Mouse (Mus musculus): ENCODE results near the gene Ndst2. TPM values are rescaled to one million over a fixed set of nuclear protein-coding genes. Genes with fewer than 3 reads are reported as not detected.
A peak's percentile ranks its signal among the peaks of the same experiment; 100 is the strongest.

Gene Ndst2
- total RNA-seq, 2 experiments from 2014 or later, result 16.4 to 16.8 TPM

- no peak for DNase-seq (ENCODE audit: low spot score in 2 of 2)
These were observed 32.1 kb downstream of the Ndst2 start for GRCm38 (mm10) chr14:20702096-20702740.

GRCm38 (mm10) chr14:20701554-20701953 lies 32.8 kb downstream of the Ndst2 start:
- DNase-seq (ENCODE audit: low spot score in 2 of 2), result no peak

GRCm38 (mm10) chr14:20700362-20700761 lies 34.0 kb downstream of the Ndst2 start:
- DNase-seq (ENCODE audit: low spot score in 2 of 2), result no peak

GRCm38 (mm10) chr14:20698515-20698914 lies 35.8 kb downstream of the Ndst2 start:
- no peak for DNase-seq (ENCODE audit: low spot score in 2 of 2)

GRCm38 (mm10) chr14:20696986-20697385 lies 37.4 kb downstream of the Ndst2 start:
- peak; percentile 49 to 57 for DNase-seq (ENCODE audit: low spot score in 2 of 2)

GRCm38 (mm10) chr14:20695761-20696520 lies 38.4 kb downstream of the Ndst2 start:
- no peak for DNase-seq (ENCODE audit: low spot score in 2 of 2)

- peak; percentile 78 to 86 for DNase-seq (ENCODE audit: low spot score in 2 of 2)
These were observed 39.2 kb downstream of the Ndst2 start, which contains the start of gene Fut11 for GRCm38 (mm10) chr14:20694884-20695760. Gene Fut11 (plus strand): TSS chr14:20694968.

GRCm38 (mm10) chr14:20694185-20694883 lies 40.0 kb downstream of the Ndst2 start:
- peak in 1 of 2 experiments; percentile 16 for DNase-seq (ENCODE audit: low spot score in 2 of 2)

- no peak for DNase-seq (ENCODE audit: low spot score in 2 of 2)
These were observed 40.7 kb downstream of the Ndst2 start for GRCm38 (mm10) chr14:20693589-20694101.

- DNase-seq (ENCODE audit: low spot score in 2 of 2), result no peak
These were observed 42.6 kb downstream of the Ndst2 start for GRCm38 (mm10) chr14:20691772-20692171.

GRCm38 (mm10) chr14:20689009-20689408 lies 45.4 kb downstream of the Ndst2 start:
- DNase-seq (ENCODE audit: low spot score in 2 of 2), result no peak

- peak in 1 of 2 experiments; percentile 25 for DNase-seq (ENCODE audit: low spot score in 2 of 2)
These were observed 47.8 kb downstream of the Ndst2 start for GRCm38 (mm10) chr14:20686576-20686975.

GRCm38 (mm10) chr14:20682498-20682897 lies 51.9 kb downstream of the Ndst2 start:
- DNase-seq (ENCODE audit: low spot score in 2 of 2), result no peak

GRCm38 (mm10) chr14:20681742-20682141 lies 52.6 kb downstream of the Ndst2 start:
- no peak for DNase-seq (ENCODE audit: low spot score in 2 of 2)

- DNase-seq (ENCODE audit: low spot score in 2 of 2), result no peak
These were observed 56.5 kb downstream of the Ndst2 start for GRCm38 (mm10) chr14:20677906-20678305.

- DNase-seq (ENCODE audit: low spot score in 2 of 2), result peak; percentile 97 to 99
These were observed 60.1 kb downstream of the Ndst2 start, which contains the start of gene Sec24c for GRCm38 (mm10) chr14:20674064-20674833. Gene Sec24c (plus strand): TSS chr14:20674308.

GRCm38 (mm10) chr14:20673735-20674063 lies 60.7 kb downstream of the Ndst2 start:
- peak; percentile 39 to 42 for DNase-seq (ENCODE audit: low spot score in 2 of 2)

Measured in left cerebral cortex, adult 18-20 months (tissue).